Mouse (Mus musculus) neural tube, embryonic 12.5 days (tissue): ENCODE data around the gene Ank3. TPM values are rescaled to one million over a fixed set of nuclear protein-coding genes. Genes with fewer than 3 reads are reported as not detected.
A peak's percentile ranks its signal among the peaks of the same experiment; 100 is the strongest.

ENCODE experiments used
- ATAC-seq: fragments of 200-750 bp; cut with Nextera tagmentation; 2 replicates; pipeline ENCODE4 v1.8.0; 2017; ENCODE audit warnings: low read depth, mild to moderate bottlenecking, moderate TSS enrichment, moderate library complexity; ENCODE audit not compliant: low FRiP score
- H3K27ac ChIP-seq: fragments of 300-500 bp; sonication (generic); 2 replicates; pipeline ENCODE4 v1.5.1; 2016
- H3K27me3 ChIP-seq: fragments of 300-500 bp; sonication (generic); replicated peaks from 2 replicates; pipeline ENCODE4 v1.6.1; 2016; ENCODE audit warnings: mild to moderate bottlenecking
- H3K36me3 ChIP-seq: fragments of 300-500 bp; sonication (generic); 2 replicates; pipeline ENCODE4 v1.6.1; 2016; ENCODE audit warnings: mild to moderate bottlenecking
- H3K4me1 ChIP-seq: fragments of 300-500 bp; sonication (generic); 2 replicates; pipeline ENCODE4 v1.6.1; 2016
- H3K4me2 ChIP-seq: fragments of 300-500 bp; sonication (generic); replicated peaks from 2 replicates; pipeline ENCODE4 v1.6.1; 2016; ENCODE audit warnings: mild to moderate bottlenecking
- H3K4me3 ChIP-seq: fragments of 300-500 bp; sonication (generic); 2 replicates; pipeline ENCODE4 v1.5.1; 2016
- H3K9ac ChIP-seq: fragments of 300-500 bp; sonication (generic); 2 replicates; pipeline ENCODE4 v1.6.1; 2016; ENCODE audit warnings: mild to moderate bottlenecking
- H3K9me3 ChIP-seq: fragments of 300-500 bp; sonication (generic); 2 replicates; pipeline ENCODE4 v1.6.1; 2016; ENCODE audit warnings: mild to moderate bottlenecking
- WGBS: fragments of 180-500 bp; shearing (Covaris S2); methylation state at CpG from one replicate; pipeline ENCODE4 v1.1.7; 2016; 5-methylcytosine and 5-hydroxymethylcytosine counted together
- polyA plus RNA-seq: library from polyadenylated mRNA; unstranded; fragments of >200 nt; fragmentation: Nextera tagmentation; extraction: Ambion mirVana; gene quantifications from 2 replicates; pipeline ENCODE4 v1.2.1, GENCODE M21; 2016

The Ank3 gene
- polyA plus RNA-seq, 1 experiment from 2014 or later: 95.5 TPM

DNA sequence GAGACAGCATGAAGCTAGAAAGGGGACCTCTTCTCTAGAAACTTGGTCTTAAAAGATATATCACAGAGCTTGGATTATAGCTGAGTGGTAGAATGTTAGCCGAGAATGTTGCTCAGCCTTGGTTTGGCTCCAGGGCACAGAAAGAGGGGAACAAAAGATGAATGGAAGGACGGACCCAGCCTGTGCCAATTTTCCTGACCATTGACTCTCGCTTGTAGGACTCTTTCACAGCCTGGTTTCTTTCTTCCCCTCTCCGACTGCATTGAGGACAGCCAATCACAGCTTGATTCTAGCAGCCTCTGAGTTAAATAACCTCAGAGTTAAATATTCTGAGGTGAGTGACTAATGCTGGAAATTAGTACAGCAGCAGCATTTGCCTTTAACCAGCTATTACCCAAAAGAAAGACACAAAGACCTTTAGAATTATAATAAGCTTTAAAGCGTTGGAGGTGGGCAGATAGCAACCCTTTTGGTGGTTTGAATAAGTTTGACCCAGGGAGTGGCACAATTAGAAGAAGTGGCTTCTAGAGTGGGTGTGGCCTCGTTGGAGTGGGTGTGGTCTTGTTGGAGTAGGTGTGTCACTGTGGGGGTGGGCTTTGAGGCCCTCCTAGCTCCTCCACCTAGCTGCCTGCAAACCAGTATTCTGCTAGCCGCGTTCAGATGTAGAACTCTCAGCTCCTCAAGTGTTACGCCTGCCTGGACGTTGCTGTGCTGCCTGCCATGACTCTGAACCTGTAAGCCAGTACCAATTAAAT, 24.6 kb upstream of the Ank3 start:
- Histone ChIP-seq H3K4me2 (no peak overlapping the region), H3K9ac (no peak overlapping the region), H3K9me3 (0 out of 2 replicates have a peak, but pooled peaks cover 3% of the 10 kb centered on the region), H3K36me3 (no peaks in the 10 kb centered on the region), H3K27me3 (no peaks in the 10 kb centered on the region), H3K4me3 (no peak overlapping the region), H3K27ac (no peak overlapping the region), H3K4me1 (no peaks in the 10 kb centered on the region)
- 56% methylated on average over 10 of the region's 10 CpGs for whole genome bisulfite sequencing
- no peak for ATAC-seq

DNA sequence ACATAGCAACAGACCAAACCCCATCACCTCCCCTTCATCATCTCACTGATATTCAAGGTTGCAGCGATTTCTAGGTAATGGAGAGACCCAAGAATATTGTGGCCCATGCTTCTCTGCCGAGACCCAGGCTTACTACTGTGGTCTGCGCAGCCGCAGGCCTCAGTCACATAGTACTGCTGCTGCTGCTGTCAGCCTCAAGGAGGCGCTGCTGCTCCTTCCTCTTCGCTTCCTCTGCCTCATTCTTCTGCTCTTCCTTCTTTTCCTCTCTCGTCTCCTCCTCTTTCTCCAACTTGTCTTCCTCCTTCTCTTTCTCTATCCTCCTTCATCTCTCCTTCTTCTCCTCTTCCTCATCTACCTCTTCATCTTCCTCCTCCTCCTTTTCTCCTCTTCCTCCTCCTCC, 23.4 kb upstream of the Ank3 start:
- H3K9ac ChIP-seq: no peak overlapping the region
- H3K4me3 ChIP-seq: no peak overlapping the region
- no peak overlapping the region for H3K27ac ChIP-seq
- 0 out of 2 replicates have a peak, but pooled peaks cover 3% of the 10 kb centered on the region for H3K9me3 ChIP-seq
- no peak overlapping the region for H3K4me2 ChIP-seq
- no peaks in the 10 kb centered on the region for H3K36me3 ChIP-seq
- 55% methylated on average over 7 of the region's 7 CpGs for WGBS
- no peaks in the 10 kb centered on the region for H3K27me3 ChIP-seq
- H3K4me1 ChIP-seq: no peaks in the 10 kb centered on the region
- ATAC-seq: no peak

DNA sequence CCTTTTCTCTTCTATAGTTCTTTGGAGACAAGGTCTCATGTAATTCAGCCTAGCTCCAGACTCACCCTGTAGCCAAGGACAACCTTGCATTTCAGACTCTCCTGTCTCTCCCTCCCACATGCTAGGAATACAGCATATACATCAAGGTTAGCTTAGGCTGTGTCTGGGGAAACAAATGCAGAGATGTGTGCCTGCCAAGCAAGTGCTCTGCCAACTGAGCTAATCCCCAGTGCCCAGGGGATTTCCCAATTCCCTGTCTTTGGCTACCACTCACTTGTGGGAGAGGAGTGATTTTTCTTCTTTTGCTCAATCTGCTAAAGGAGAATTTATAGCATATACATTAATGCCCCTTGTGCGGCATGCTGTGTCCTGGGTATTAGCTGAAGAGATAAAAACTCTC, 15.4 kb upstream of the Ank3 start:
- Histone ChIP-seq H3K4me3 (no peak overlapping the region), H3K9ac (no peak overlapping the region), H3K27ac (no peak overlapping the region), H3K36me3 (no peaks in the 10 kb centered on the region), H3K9me3 (no peaks in the 10 kb centered on the region), H3K27me3 (no peaks in the 10 kb centered on the region), H3K4me1 (no peaks in the 10 kb centered on the region), H3K4me2 (no peak overlapping the region)
- ATAC-seq: no peak
- WGBS: 81% methylated on average over 1 of the region's 1 CpGs

DNA sequence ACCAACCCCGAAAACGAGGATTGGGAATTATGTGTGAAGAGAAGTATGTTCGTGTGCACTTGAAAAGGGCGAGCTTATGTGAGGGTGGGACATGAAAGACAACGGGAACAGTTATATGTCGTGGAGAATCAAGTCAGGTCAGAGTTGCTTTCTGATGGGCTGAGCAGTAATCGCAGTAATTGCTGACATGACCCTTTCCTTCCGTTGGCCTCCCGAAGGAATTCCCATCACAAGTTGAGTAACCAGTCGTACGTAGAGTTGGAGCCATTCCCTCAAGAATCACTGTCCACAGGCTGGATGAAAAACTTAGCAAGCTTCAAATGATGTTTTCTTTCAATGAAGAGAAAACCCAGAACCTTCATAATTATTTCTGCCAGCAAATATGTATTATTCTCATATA, 13.9 kb upstream of the Ank3 start:
- no peaks in the 10 kb centered on the region for H3K36me3 ChIP-seq
- no peak overlapping the region for H3K4me3 ChIP-seq
- no peaks in the 10 kb centered on the region for H3K9me3 ChIP-seq
- no peak overlapping the region for H3K9ac ChIP-seq
- WGBS: 82% methylated on average over 11 of the region's 11 CpGs
- no peak for ATAC-seq
- H3K27ac ChIP-seq: no peak overlapping the region
- no peaks in the 10 kb centered on the region for H3K4me1 ChIP-seq
- no peaks in the 10 kb centered on the region for H3K27me3 ChIP-seq
- no peak overlapping the region for H3K4me2 ChIP-seq

DNA sequence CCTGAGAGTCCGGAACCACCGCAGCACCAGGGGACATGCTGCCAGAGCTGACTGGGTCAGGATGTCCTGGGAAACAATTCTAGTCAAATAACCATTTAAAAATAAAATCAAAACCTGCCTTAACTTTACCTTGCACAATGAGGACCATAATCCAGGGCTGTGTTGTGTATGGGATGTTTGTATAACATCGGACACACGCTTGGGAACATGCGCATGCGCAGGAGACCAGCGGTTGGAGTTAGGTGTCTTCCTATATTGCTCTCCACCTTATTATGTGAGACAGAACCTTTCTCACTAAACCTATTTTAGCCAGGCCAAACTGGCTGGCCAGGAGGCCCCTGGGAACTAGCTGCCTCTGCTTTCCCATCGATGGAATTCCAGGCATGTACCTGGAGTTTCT, 13.4 kb upstream of the Ank3 start:
- Histone ChIP-seq H3K9me3 (no peaks in the 10 kb centered on the region), H3K27me3 (no peaks in the 10 kb centered on the region), H3K4me2 (no peak overlapping the region), H3K27ac (no peak overlapping the region), H3K4me1 (no peaks in the 10 kb centered on the region), H3K9ac (no peak overlapping the region), H3K4me3 (no peak overlapping the region), H3K36me3 (no peaks in the 10 kb centered on the region)
- no peak for ATAC-seq
- WGBS: 93% methylated on average over 8 of the region's 8 CpGs

DNA sequence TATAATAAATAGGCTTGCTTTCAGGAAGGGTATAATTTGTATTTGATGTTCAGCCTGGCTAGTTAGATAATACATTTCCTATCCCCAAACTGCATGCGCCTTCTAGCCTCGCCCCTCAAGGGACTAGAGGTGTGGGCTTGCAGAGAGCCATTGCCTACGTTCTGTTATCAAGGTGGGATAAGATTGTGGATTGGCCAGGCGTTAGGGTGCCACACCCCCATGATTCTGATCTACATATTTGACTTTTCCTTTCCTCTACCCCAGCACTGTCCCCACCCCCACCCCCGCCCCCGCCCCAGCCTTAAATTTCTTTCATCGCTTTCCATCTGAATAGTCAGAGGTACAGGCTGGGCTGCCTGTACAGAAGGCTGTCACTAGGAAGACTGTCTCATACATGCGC, 11.8 kb upstream of the Ank3 start:
- no peak overlapping the region for H3K4me3 ChIP-seq
- no peak overlapping the region for H3K9ac ChIP-seq
- H3K27me3 ChIP-seq: no peaks in the 10 kb centered on the region
- no peaks in the 10 kb centered on the region for H3K36me3 ChIP-seq
- no peaks in the 10 kb centered on the region for H3K4me1 ChIP-seq
- WGBS: 83% methylated on average over 8 of the region's 8 CpGs
- ATAC-seq: no peak
- H3K27ac ChIP-seq: no peak overlapping the region
- H3K9me3 ChIP-seq: no peaks in the 10 kb centered on the region
- H3K4me2 ChIP-seq: no peak overlapping the region

DNA sequence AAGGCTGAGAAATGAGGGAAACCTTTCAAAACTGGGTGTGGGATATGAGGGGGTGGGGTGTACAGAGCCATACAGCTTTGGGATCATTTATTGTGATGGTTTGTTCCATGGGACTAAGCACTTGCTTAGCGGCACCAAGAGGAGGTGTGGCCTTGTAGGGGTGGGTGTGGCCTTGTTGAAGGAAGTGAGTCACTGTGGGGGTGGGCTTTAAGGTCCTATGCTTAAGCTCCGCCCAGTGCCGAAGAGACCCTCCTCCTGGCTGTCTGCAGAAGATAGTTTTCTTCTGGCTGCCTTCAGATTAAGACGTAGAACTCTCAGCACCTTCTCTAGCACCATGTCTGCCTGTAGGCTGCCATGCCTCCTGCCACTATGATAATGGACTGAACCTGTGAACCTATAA, 9.1 kb upstream of the Ank3 start:
- 88% methylated on average over 4 of the region's 4 CpGs for WGBS
- Histone ChIP-seq H3K9ac (no peak overlapping the region), H3K9me3 (no peaks in the 10 kb centered on the region), H3K4me3 (no peak overlapping the region), H3K27me3 (no peaks in the 10 kb centered on the region), H3K4me1 (no peaks in the 10 kb centered on the region), H3K27ac (no peak overlapping the region), H3K4me2 (no peak overlapping the region), H3K36me3 (no peaks in the 10 kb centered on the region)
- ATAC-seq: no peak

DNA sequence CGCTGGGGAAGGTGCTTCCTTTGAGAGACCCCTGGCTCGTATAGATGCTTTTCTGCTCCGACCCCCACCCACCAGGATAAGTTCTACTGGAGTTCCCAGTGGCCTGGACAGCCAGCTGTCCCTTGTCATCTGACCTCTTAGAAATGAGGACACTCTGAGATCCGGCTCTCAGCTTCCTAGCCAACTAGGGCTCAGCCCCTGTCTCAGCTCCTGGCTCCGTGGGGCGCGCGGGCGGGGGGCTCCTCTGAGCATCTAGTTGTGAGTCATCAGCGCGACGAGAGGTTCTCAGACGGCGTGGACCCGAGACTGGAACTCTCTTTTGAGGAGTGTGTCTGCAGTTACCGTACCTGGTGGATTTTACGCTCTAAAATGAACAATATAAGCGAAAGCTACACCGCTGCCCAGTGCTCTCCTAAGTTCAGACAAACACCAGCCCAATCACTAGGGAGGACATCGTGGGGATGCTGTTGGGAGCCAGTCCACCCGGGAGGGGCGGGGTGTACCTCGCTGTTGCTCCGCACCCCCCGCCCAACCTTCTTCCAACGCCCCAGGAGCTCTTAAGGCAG, 293 bp upstream of the Ank3 start:
- ATAC-seq: peak; percentile 24; the same call in 1 of the 2 replicates
- Histone ChIP-seq H3K9me3 (no peaks in the 10 kb centered on the region), H3K4me1 (peaks cover 20% of the 10 kb centered on the region), H3K9ac (peak overlapping the region; percentile 52), H3K36me3 (no peaks in the 10 kb centered on the region), H3K4me2 (peak overlapping the region; percentile 100), H3K4me3 (peak overlapping the region; percentile 56), H3K27ac (no peak overlapping the region), H3K27me3 (peaks cover 52% of the 10 kb centered on the region)
- under 1% methylated on average over 26 of the region's 26 CpGs for WGBS

DNA sequence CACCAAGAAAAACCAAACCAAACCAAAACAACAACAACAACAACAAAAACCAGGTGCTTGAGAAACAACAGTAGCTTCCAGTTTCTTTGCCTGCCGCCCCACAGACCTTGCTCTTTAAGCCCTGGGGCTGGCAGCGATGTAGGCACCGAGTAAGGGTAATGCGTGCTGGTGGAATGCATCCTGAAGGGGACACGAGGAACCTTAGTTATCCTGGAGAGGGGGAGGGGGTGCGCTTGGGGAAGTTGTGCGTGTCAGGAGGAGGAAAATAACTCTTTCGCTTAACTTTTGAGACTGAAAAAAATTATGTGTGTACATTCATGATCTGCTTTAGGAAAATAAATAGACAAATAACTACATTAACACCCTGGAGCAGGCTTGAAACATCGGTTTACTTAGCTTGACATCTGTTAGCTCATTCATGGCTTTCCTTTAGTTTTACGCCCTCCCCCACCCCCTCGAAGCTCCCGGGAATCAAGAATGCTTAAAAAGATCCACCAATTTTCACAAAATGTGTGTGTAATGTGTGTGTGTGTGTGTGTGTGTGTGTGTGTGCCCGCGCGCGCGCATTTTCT, 1.3 kb downstream of the Ank3 start:
- H3K27ac ChIP-seq: no peak overlapping the region
- ATAC-seq: no peak
- H3K36me3 ChIP-seq: no peaks in the 10 kb centered on the region
- H3K4me2 ChIP-seq: peak overlapping the region; percentile 100
- H3K4me1 ChIP-seq: peaks cover 20% of the 10 kb centered on the region
- peaks cover 52% of the 10 kb centered on the region for H3K27me3 ChIP-seq
- whole genome bisulfite sequencing: 3% methylated on average over 17 of the region's 17 CpGs
- H3K9me3 ChIP-seq: no peaks in the 10 kb centered on the region
- H3K4me3 ChIP-seq: peak overlapping the region; percentile 56
- no peak overlapping the region for H3K9ac ChIP-seq

DNA sequence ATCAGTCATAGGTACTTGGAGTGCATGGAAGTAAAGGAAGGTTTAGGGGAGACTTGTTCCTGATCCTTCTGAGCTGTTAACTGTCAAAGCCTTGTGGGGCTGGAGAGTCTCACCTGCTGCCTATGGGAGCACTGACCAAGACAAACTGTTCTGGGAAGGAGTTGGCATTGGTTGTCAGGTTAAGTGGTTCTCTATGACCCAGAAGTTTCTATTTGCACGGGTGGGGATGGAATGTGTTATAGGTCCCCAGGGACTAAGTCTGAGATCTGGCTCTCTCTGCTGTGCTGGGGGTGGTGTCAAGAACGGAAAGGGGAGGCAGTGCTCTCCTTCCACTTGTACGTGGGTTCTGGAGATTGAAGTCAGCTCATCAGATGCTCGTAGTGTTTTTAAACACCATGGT, 6.9 kb downstream of the Ank3 start:
- Histone ChIP-seq H3K4me1 (no peaks in the 10 kb centered on the region; the same call in 1 of the 2 replicates), H3K27ac (no peak overlapping the region), H3K4me3 (no peak overlapping the region), H3K4me2 (no peak overlapping the region), H3K36me3 (no peaks in the 10 kb centered on the region), H3K27me3 (peaks cover 9% of the 10 kb centered on the region), H3K9ac (no peak overlapping the region), H3K9me3 (no peaks in the 10 kb centered on the region)
- ATAC-seq: no peak
- WGBS: 75% methylated on average over 4 of the region's 4 CpGs

DNA sequence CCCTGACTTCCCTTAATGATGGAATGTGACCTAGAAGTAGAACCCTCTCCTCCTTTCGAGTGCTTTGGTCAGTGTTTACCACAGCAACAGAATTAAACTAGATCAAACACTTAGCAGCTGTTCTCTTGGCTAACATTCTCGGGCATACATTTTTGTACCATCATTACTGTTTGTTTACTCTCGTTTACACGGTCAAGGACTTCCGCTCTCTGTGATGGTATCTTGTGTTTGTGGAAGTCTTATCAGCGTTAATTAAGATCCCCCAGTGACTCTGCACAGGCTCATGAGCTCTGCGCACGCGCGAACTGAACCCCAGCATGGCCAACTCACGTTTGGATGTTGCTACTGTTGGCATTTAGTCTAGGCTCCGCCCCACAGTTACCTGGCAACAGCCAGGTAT, 16.3 kb downstream of the Ank3 start:
- Histone ChIP-seq H3K9ac (no peak overlapping the region), H3K4me2 (no peak overlapping the region), H3K27me3 (no peaks in the 10 kb centered on the region), H3K4me1 (no peaks in the 10 kb centered on the region), H3K9me3 (no peaks in the 10 kb centered on the region), H3K27ac (no peak overlapping the region), H3K36me3 (no peaks in the 10 kb centered on the region), H3K4me3 (no peak overlapping the region)
- ATAC-seq: no peak
- WGBS: 73% methylated on average over 12 of the region's 12 CpGs

DNA sequence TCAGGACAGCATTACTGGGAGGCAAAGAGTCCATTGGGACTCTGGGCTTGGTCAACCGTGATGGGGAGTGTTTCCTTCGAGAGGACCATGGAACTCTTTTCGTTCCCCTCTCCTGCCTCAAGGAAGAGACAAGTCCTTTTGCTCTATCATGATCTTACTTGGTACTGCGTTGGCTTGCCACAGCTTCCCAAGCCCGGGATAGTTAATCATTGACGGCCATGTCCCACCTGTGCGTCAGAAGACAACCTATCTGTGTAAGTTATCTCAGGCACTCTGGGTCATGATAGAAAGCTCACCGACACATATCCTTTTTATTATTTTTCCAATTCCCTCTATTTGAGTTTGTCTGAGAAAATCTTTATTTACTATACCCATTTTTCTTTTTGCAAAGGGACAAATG, 20.1 kb downstream of the Ank3 start:
- WGBS: 89% methylated on average over 8 of the region's 8 CpGs
- no peak for ATAC-seq

DNA sequence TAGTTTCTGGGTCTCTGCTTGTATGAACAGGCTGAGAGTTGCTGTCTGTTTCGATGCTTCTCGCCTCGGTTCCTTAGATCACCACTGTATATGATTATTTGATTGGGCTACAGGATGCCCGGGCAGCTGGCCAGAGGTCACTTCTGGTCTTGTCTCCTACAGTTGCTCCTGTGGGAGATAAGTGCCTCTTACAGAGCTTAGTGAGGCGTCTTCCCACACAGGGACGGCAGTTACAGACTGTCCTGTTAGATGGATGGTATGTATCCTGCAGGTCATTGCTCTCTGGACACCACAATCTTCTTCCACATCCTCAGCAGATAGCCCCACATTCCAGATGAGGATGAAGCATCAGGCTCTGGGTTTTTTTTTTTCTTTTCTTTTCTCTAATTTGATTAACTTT, 21.7 kb downstream of the Ank3 start:
- Histone ChIP-seq H3K36me3 (no peaks in the 10 kb centered on the region), H3K27ac (no peak overlapping the region), H3K4me3 (no peak overlapping the region), H3K4me2 (no peak overlapping the region), H3K27me3 (no peaks in the 10 kb centered on the region), H3K4me1 (no peaks in the 10 kb centered on the region), H3K9me3 (no peaks in the 10 kb centered on the region), H3K9ac (no peak overlapping the region)
- no peak for ATAC-seq
- 85% methylated on average over 6 of the region's 6 CpGs for WGBS

More for the DNA sequence above, 20.1 kb downstream of the Ank3 start:
- no peak overlapping the region for H3K9ac ChIP-seq
- no peaks in the 10 kb centered on the region for H3K27me3 ChIP-seq
- H3K4me3 ChIP-seq: no peak overlapping the region
- H3K36me3 ChIP-seq: no peaks in the 10 kb centered on the region
- H3K27ac ChIP-seq: no peak overlapping the region
- H3K4me2 ChIP-seq: no peak overlapping the region
- H3K9me3 ChIP-seq: no peaks in the 10 kb centered on the region
- H3K4me1 ChIP-seq: no peaks in the 10 kb centered on the region
